Mouse (Mus musculus) T-helper 2 cell (primary cell): ENCODE measurements around the gene Tmem273.

ENCODE experiments used
- in situ Hi-C: fragments of 300-600 bp; cut with MboI, MseI; formaldehyde crosslinking; loops from one replicate; pipeline ENCODE4 v1.15.1; 2025; ENCODE audit warnings: high pct_unique_total_duplicates

Tmem273 gene

DNA sequence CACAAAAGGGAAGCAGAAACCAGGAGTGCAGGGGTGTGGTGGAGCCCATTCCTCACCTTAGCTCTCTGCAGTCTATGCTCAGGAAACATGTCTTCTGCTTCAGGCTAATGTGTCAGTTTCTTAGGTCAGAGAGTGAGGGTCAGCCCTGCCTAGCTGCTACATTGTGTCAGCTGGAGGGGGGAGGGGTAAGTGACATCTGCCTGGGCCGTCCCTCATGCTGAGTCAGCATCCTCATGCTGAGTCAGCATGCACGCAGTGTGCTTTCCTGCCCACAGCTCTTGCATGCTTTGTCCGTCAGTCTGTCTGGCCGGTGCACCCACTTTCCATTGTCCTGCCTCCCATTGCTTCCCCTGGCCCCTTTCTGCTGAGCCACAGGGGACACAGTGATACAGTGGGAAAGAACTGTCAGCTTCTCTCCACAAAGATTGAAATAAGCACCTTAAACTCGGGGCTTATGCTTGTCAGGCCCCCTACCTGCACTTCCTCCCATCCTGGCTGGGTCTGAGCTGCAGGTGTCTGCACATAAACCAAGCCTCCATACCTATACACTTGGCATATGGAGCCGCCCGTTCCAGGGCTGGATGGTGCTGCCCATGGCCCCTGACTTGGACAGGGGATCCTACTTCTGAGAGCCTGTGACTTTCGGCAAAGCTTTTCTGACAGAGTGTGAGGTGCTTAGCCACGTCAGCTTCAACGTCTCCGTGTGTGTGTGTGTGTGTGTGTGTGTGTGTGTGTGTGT lies 74.2 kb downstream of the Tmem273 start:
- in situ Hi-C loops, result no loop called here

GRCm38 (mm10) chr14:32861149-32861581 lies 75.4 kb downstream of the Tmem273 start:
- in situ Hi-C loops, result no loop called here

DNA sequence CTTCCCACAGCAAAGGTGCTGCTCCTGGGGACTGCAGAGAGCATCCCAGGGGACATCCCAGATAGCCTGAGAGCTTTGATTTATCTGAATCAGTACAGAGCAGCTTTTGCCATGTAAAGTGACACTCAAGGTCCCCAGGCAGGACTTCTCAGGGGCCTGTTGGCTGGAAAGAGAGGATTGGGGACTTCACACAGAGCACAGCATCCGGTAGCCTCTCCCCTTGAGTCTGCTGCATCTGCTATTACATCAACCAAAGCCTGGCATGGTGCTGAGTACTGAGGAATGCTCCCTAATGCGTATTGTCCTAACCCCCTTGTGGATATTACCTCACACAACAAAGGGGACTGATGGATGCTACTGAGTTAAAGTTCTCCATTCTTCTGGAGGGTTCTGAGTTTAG lies 75.9 kb downstream of the Tmem273 start:
- in situ Hi-C loops, result no loop called here

- in situ Hi-C loops, result no loop called here
Observed at GRCm38 (mm10) chr14:32865331-32865730, 79.6 kb downstream of the Tmem273 start.
